Mouse (Mus musculus): Measurements from ENCODE around the gene Mymx. TPM values are rescaled to one million over a fixed set of nuclear protein-coding genes. Genes with fewer than 3 reads are reported as not detected.

The Mymx gene
- 1.6 and 3.6 TPM in 2 replicates for polyA plus RNA-seq (2015; fragmentation: Nextera tagmentation; extraction: Ambion mirVana)

DNA sequence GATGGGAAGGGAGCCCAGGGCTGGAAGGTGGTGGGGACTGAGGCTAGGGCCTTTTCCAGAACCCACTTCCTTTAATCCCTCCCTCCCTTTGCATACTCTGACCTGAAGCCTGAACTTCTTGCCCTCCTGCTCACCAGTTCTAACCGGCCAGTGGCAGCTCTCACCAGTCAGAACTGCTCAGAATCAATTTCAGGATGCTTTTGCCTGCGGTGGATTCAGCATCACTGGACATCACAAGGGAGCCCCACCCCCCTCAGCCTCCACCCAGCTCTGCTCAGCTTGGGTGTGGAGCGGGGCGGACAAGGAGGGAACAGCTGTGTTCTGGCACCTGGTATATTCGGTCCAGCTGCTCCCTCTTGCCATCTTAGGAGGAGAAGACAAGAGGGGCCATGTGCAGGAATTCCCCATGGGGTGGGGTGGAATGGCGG, at the start of gene Mymx:
Mymx (minus strand) TSS at position 226 of the 428 bp plus-strand sequence.
- Histone ChIP-seq H3K4me1 (replicated peaks) (peaks cover 27% of the 10 kb centered on the region), H3K27me3 (peaks cover 28% of the 10 kb centered on the region), H3K27ac (replicated peaks) (no peak within 1 kb of the TSS), H3K9me3 (no peaks in the 10 kb centered on the region), H3K4me3 (no peak within 1 kb of the TSS), H3K36me3 (no peaks in the 10 kb centered on the region), H3K9ac (no peak within 1 kb of the TSS), H3K4me2 (no peak within 1 kb of the TSS)
- ATAC-seq (ENCODE audit: low read depth), result no peak
- 36% methylated on average over 6 of the region's 6 CpGs for WGBS

GRCm38 (mm10) chr17:45644185-45644584, 42.3 kb upstream of the Mymx start:
- ATAC-seq (ENCODE audit: low read depth), result no peak
- Histone ChIP-seq H3K9me3 (no peaks in the 10 kb centered on the region), H3K9ac (no peak overlapping the region), H3K4me2 (no peak overlapping the region), H3K27ac (replicated peaks) (no peak overlapping the region), H3K36me3 (no peaks in the 10 kb centered on the region), H3K27me3 (no peaks in the 10 kb centered on the region), H3K4me1 (replicated peaks) (peaks cover 4% of the 10 kb centered on the region; the same call in 1 of the 2 replicates), H3K4me3 (no peak overlapping the region)
- WGBS, result 95% methylated on average over 4 of the region's 4 CpGs

GRCm38 (mm10) chr17:45642701-45643100, 40.8 kb upstream of the Mymx start:
- Histone ChIP-seq H3K4me3 (no peak overlapping the region), H3K27ac (replicated peaks) (no peak overlapping the region), H3K9me3 (no peaks in the 10 kb centered on the region), H3K4me2 (no peak overlapping the region), H3K9ac (no peak overlapping the region), H3K27me3 (no peaks in the 10 kb centered on the region), H3K4me1 (replicated peaks) (peaks cover 4% of the 10 kb centered on the region; the same call in 1 of the 2 replicates), H3K36me3 (no peaks in the 10 kb centered on the region)
- peak; percentile 43; the same call in 1 of the 2 replicates for ATAC-seq (ENCODE audit: low read depth)
- 21% methylated on average over 12 of the region's 12 CpGs for WGBS

DNA sequence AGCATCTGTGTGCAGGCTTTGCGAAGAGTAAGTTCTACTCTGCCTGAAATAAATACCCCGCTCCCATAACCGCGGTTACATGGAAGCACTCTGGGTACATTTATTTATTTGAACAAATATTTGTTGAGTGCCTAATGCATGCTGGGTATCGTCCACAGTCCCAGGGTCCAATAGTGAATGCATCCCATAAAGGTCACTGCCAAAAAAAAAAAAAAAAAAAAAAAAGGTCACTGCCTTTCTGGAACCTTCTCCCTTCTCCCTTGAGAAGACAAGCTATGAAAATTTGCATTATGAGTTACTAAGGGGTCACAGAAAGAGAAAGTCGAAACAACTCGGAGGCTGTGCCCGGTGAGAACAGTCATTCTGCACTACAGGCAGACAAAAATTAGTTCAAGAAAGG, 40.1 kb upstream of the Mymx start:
- no peaks in the 10 kb centered on the region for H3K9me3 ChIP-seq
- WGBS, result 88% methylated on average over 8 of the region's 8 CpGs
- no peak overlapping the region for H3K4me3 ChIP-seq
- H3K36me3 ChIP-seq, result no peaks in the 10 kb centered on the region
- H3K27me3 ChIP-seq, result no peaks in the 10 kb centered on the region
- H3K9ac ChIP-seq, result no peak overlapping the region
- no peak overlapping the region for H3K4me2 ChIP-seq
- H3K4me1 ChIP-seq (replicated peaks), result peaks cover 4% of the 10 kb centered on the region; the same call in 1 of the 2 replicates
- no peak overlapping the region for H3K27ac ChIP-seq (replicated peaks)
- ATAC-seq (ENCODE audit: low read depth), result no peak

- no peak for ATAC-seq (ENCODE audit: low read depth)
- Histone ChIP-seq H3K9me3 (no peaks in the 10 kb centered on the region), H3K27me3 (no peaks in the 10 kb centered on the region), H3K9ac (no peak overlapping the region), H3K27ac (replicated peaks) (no peak overlapping the region), H3K4me3 (no peak overlapping the region), H3K4me2 (no peak overlapping the region), H3K36me3 (no peaks in the 10 kb centered on the region), H3K4me1 (replicated peaks) (peaks cover 4% of the 10 kb centered on the region; the same call in 1 of the 2 replicates)
- 81% methylated on average over 16 of the region's 16 CpGs for WGBS
Measured at GRCm38 (mm10) chr17:45638596-45639295, 36.8 kb upstream of the Mymx start.

DNA sequence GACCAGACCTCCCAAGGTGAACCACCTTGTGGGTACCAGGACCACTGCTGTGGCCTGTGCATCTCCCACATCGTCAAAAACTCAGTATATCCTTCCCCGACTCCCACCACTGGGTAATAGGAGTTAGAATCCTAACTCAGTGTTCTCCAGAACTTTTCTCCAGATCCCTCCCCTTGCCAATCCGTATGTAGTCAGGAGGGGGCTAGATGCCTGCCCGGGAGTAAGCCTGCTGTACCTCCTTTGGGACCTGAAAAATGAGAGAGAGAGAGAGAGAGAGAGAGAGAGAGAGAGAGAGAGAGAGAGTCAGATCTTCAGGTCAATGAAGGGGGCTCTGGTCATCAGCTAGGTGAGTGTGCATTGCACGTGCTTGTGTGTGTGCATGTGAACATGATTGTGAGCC, 32.1 kb upstream of the Mymx start:
- Histone ChIP-seq H3K9me3 (no peaks in the 10 kb centered on the region), H3K36me3 (no peaks in the 10 kb centered on the region), H3K27ac (replicated peaks) (no peak overlapping the region), H3K9ac (no peak overlapping the region), H3K4me1 (replicated peaks) (peaks cover 13% of the 10 kb centered on the region), H3K4me3 (no peak overlapping the region), H3K27me3 (no peaks in the 10 kb centered on the region), H3K4me2 (no peak overlapping the region)
- no peak for ATAC-seq (ENCODE audit: low read depth)
- WGBS, result 84% methylated on average over 5 of the region's 5 CpGs

DNA sequence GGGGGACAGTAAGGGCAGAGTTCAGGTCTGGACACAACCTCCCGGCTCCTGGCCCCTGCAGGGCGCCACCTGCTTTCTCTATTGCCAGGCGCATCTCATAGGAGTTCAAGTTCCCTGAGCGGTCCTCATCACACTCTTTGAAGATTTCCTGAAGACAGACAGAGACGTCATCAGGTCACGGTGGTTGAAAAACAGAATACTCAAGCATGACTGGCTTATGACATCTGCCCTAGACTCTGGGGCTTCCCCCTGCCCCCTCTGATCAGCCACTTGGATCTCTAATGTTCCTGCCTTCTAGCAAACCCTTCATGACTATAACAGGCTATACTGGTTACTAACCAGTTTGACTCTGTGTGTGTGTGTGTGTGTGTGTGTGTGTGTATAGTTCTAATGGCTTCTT, 30.0 kb upstream of the Mymx start:
- Histone ChIP-seq H3K9ac (no peak overlapping the region), H3K4me1 (replicated peaks) (peaks cover 13% of the 10 kb centered on the region), H3K36me3 (no peaks in the 10 kb centered on the region), H3K4me3 (no peak overlapping the region), H3K27ac (replicated peaks) (no peak overlapping the region), H3K9me3 (no peaks in the 10 kb centered on the region), H3K4me2 (no peak overlapping the region), H3K27me3 (no peaks in the 10 kb centered on the region)
- ATAC-seq (ENCODE audit: low read depth), result no peak
- 81% methylated on average over 6 of the region's 6 CpGs for WGBS

DNA sequence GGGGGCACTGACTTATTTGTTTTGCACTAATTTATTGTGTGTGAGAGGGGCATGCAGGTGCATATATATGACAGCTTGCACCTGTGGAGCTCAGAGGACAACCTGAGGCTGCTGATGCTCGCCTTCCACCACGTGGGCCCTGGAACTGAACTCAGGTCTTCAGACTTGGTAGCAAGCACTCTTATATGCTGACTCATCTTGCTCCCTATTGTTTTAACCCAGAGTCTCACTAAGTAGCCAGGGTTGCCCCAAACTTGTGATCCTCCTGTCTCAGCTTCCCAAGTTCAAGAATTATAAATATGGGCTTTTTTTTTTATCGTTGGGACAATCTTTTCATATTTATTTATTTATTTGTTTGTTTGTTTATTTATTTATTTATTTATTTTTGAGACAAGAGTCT, 29.1 kb upstream of the Mymx start:
- Histone ChIP-seq H3K4me2 (peak overlapping the region; percentile 69), H3K27ac (replicated peaks) (peak overlapping the region; percentile 79), H3K4me3 (peak overlapping the region; percentile 44), H3K36me3 (no peaks in the 10 kb centered on the region), H3K9me3 (no peaks in the 10 kb centered on the region), H3K9ac (no peak overlapping the region), H3K27me3 (no peaks in the 10 kb centered on the region), H3K4me1 (replicated peaks) (peaks cover 13% of the 10 kb centered on the region)
- no peak for ATAC-seq (ENCODE audit: low read depth)
- WGBS, result 59% methylated on average over 3 of the region's 3 CpGs

DNA sequence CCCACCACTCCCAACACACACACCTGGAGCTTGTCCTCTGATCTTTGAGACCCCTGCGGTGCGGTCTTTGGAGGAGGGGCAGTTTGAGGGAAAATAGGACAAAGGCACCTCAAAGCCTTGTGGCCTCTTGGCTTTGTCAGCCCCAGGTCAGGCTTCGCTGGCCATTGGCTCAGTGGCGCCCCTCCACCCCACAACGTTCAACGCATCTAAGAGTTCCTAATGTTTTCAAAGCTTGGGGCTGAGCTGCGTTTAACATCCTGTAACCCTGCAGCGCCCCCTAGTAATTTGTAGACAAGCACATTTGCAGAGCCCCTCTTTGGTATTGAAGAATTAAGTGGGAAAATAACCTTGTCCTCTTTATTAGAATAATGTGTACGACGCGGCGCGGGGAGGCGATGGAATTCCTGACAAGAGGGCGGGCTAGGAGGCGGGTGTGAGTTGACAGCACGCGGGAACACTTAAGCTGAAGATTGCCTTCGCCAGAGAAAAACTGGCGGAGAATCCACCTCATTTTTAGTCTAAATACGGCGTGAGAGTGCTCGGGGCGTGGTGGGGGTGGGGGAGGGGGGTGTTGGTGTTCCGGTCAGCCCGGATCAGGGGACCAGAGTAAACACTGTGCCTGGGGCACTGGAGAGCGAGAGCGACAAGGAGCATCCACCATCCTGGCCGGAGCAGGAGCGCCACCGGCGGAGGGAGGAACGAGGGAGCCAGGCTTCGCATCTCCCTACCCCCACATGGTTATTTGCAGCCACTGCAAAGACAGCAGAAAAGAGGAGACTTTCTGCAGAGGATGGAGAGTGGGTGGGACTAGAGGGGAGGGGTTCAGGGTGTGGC, 28.2 kb upstream of the Mymx start:
- H3K9me3 ChIP-seq, result no peaks in the 10 kb centered on the region
- ATAC-seq (ENCODE audit: low read depth), result peak; percentile 80
- H3K36me3 ChIP-seq, result no peaks in the 10 kb centered on the region
- WGBS, result 3% methylated on average over 34 of the region's 34 CpGs
- peaks cover 13% of the 10 kb centered on the region for H3K4me1 ChIP-seq (replicated peaks)
- peak overlapping the region; percentile 79 for H3K27ac ChIP-seq (replicated peaks)
- H3K4me3 ChIP-seq, result peak overlapping the region; percentile 44
- H3K27me3 ChIP-seq, result no peaks in the 10 kb centered on the region
- H3K9ac ChIP-seq, result peak overlapping the region; percentile 74
- H3K4me2 ChIP-seq, result peak overlapping the region; percentile 69

DNA sequence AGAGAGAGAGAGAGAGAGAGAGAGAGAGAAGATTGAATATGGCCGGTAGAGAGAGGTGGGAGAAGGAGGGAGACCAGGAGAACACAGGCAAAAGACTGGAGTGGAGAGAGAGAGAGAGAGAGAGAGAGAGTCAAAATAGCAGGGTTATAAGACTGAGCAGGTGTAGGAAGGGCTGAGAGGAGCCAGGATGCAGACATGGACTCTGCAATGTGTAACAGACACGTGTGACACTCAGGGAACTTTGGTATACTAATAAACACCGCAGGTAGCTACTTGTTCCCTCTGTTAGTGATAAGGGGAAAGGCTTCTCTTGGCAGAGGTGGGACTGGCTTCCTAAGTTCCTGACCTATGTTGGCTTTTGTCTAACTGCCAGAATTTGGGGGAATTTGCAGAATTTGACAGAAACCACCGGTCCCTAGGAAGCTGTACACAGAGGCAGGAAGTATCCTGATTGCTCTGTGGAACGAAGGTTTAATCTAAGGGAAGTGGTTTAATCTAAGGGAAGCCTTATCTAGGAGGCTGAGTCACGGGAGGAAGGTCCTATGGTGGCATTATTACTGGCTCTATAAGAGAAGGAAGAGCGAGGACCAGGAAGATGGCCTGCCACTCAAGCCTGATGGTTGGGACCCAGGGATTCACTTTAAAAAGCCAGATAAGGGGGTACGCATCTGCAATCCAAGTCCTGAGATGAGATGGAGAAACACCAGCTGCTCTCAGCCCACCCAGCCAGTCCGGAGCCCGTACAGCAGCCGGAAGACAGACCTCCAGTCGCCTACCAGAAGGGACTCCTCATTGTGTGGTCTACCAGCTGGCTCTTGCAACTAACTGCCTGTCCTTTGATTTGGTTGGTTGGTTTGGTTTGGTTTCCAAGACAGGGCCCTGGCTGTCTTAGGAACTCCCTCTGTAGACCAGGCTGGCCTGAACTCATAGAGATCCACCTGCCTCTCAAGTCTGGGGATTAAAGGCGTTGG, 27.3 kb upstream of the Mymx start:
- Histone ChIP-seq H3K4me3 (peak overlapping the region; percentile 44), H3K4me1 (replicated peaks) (peaks cover 13% of the 10 kb centered on the region), H3K36me3 (no peaks in the 10 kb centered on the region), H3K27ac (replicated peaks) (peak overlapping the region; percentile 79), H3K9me3 (no peaks in the 10 kb centered on the region), H3K27me3 (no peaks in the 10 kb centered on the region), H3K4me2 (peak overlapping the region; percentile 69), H3K9ac (peak overlapping the region; percentile 74; the same call in 1 of the 2 replicates)
- ATAC-seq (ENCODE audit: low read depth), result no peak
- WGBS, result 71% methylated on average over 13 of the region's 13 CpGs

DNA sequence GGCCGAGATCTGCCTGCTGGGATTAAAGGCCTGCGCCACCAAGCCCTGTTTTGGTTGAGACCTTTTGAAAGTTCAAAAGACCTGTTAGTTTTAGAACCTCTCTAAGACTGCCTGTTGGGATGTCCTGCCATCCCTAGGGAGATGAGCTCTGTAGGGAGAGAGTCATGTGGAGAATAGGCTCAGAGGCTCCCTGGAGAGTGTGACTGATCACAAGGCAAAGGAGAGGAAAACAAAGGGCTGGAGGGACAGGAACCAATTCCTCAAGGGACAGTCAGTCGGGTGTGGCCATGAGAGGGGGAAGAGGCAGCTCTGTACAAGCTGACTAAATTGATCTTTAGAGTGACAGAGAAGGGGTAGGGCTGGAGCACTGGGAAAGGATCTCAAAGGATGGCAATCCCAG, 26.3 kb upstream of the Mymx start:
- H3K4me2 ChIP-seq, result no peak overlapping the region
- 24% methylated on average over 3 of the region's 3 CpGs for WGBS

More for the DNA sequence above, 26.3 kb upstream of the Mymx start:
- H3K4me3 ChIP-seq, result no peak overlapping the region
- no peaks in the 10 kb centered on the region for H3K27me3 ChIP-seq
- ATAC-seq (ENCODE audit: low read depth), result no peak
- no peak overlapping the region for H3K27ac ChIP-seq (replicated peaks)
- no peaks in the 10 kb centered on the region for H3K36me3 ChIP-seq
- peaks cover 13% of the 10 kb centered on the region for H3K4me1 ChIP-seq (replicated peaks)
- no peak overlapping the region for H3K9ac ChIP-seq
- H3K9me3 ChIP-seq, result no peaks in the 10 kb centered on the region
